Mouse (Mus musculus): ENCODE results near the gene Bcl11b.
A peak's percentile ranks its signal among the peaks of the same experiment; 100 is the strongest.

The Bcl11b gene

DNA sequence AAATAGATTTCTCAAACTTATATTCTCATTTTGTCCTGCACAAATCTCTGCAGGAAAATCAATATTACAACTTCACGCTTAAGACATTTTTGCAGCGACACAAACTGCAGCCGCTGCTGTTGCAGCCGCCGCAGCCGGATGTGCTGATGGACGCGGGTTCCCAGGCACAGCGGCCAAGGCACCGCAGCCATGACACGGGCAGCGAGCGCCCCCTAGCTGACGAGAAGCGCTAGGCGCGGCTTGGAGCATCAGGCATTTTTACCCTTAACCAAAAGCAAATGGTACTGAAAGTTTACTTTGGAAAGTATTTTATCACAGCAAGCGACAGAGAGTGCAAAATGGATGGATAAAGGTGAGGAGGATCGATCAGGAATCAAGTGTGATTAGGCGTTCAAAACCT lies 4.7 kb downstream of the Bcl11b start:
- peak; percentile 27 for DNase-seq (ENCODE audit: low read depth, low spot score)

- DNase-seq (ENCODE audit: low read depth, low spot score), result no peak
Measured at GRCm38 (mm10) chr12:107997901-107998300, 5.5 kb downstream of the Bcl11b start.

DNA sequence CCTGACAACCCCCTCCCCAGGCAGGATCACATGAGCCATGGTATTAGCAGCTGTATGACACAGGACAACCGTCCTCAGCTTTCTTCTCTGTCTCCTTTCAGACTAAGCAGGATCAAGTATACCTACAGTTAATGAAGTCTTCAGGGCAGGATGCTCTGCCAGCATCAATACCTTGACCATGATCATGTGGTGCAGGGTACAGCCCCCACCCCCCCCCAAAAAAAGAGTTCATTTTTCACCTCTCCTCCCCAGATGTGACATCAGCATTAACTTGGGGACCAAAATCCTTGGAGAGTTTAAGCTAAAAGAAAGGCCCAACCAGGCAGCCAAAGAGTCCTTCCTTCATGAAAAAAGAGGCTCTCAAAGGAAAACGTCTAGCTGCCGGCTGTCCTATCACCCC lies 6.2 kb downstream of the Bcl11b start:
- no peak for DNase-seq (ENCODE audit: low read depth, low spot score)

DNA sequence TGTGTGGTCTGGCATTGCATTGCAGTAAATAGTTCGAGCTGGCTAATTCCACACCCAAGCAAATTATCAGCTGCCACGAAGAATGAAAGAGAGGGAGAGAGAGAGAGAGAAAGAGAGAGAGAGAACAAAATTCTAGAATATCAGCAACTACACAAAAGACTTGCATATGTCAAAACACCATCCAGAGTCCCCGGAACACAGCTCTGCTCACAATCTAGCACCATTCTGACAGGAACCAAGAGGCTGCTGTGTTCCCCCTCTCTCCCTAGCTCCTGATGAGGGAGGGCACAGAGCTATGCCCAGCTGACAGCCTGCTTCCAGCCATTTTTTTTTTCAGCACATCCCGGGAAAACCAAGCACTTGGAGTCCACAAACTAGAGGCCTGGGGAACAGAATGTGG lies 6.6 kb downstream of the Bcl11b start:
- DNase-seq (ENCODE audit: low read depth, low spot score), result no peak

GRCm38 (mm10) chr12:107996216-107996615 lies 7.2 kb downstream of the Bcl11b start:
- no peak for DNase-seq (ENCODE audit: low read depth, low spot score)

DNA sequence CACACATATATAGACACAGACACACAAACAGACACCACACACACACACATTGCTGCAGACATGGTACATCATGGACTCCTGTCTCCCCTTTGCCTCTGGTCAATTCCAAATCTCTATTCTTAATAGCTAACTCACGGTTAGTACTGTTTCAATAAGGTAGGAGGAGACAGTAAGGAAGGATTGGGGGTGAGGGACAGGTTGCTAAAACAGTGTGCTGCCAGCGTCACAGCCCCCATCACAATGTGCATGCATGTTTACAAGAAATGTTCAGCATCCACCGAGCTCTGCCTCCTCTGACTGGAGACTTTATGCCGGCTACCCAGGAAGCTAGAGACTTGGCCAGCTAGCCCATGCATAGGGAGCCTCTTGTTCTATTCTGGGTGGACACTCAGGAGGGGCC lies 9.0 kb downstream of the Bcl11b start:
- no peak for DNase-seq (ENCODE audit: low read depth, low spot score)

DNA sequence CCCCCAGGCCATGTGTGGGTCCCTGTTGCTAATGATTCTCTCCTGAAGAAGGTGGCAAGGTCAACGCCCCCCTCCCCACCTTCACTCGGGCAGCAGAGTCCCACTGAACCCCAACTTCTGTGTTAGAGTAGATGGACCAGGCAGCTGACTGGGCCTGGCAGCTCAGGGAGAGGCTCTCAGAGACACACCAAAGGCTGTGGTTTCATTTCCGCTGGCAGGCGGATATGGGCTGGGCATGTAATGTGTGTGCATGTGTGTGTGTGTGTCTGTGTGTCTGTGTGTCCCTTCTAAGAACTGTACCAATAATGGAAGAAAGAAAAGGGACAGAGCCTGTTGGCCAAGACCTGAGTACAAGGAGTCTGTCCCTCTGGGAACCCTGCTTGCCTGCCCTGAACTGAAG lies 10.4 kb downstream of the Bcl11b start:
- DNase-seq (ENCODE audit: low read depth, low spot score), result no peak

GRCm38 (mm10) chr12:107991191-107991590 lies 12.2 kb downstream of the Bcl11b start:
- DNase-seq (ENCODE audit: low read depth, low spot score), result no peak

- no peak for DNase-seq (ENCODE audit: low read depth, low spot score)
Measured at GRCm38 (mm10) chr12:107983211-107983610, 20.2 kb downstream of the Bcl11b start.

DNA sequence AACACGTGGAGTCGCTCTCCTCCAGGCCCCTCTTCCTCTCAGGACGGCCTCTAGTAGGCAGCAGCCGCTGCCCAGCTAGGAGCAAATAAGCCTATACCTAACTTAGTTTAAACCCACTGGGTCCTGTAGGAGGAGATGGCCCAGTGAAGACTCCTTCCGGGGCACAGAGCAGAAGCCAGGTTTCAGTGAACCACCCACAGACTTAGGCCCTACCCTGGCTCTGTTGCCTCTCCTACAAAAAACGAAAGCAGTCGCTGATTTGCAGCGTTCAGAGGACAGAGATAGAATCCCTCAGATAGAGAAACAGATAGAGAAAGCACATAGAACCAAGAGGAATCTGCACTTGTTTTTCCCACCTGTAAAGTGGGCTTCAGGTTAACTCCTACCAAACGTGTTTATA lies 21.1 kb downstream of the Bcl11b start:
- no peak for DNase-seq (ENCODE audit: low read depth, low spot score)

DNA sequence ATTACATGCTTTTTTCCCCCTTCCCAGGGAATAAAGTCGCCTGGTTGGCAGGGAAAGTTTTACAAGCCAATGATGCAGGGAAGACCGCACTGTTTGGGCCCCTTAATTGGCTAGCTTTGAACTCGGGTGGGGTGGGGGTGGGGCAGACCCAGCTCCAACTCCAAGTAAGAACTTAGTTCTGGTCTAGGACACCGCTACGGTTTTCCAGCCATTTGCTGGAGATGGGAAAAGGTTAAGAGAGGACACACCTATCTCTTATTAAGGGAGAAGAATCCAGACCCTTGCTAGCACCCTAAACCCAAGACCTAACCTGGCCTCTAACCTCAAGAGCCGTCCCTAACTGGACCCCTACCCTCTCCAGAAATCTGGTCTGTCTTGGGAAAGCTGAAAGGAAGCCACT lies 22.2 kb downstream of the Bcl11b start:
- no peak for DNase-seq (ENCODE audit: low read depth, low spot score)

GRCm38 (mm10) chr12:107980261-107980961 lies 23.0 kb downstream of the Bcl11b start:
- DNase-seq (ENCODE audit: low read depth, low spot score), result no peak

GRCm38 (mm10) chr12:107979710-107980260 lies 23.6 kb downstream of the Bcl11b start:
- DNase-seq (ENCODE audit: low read depth, low spot score), result no peak

DNA sequence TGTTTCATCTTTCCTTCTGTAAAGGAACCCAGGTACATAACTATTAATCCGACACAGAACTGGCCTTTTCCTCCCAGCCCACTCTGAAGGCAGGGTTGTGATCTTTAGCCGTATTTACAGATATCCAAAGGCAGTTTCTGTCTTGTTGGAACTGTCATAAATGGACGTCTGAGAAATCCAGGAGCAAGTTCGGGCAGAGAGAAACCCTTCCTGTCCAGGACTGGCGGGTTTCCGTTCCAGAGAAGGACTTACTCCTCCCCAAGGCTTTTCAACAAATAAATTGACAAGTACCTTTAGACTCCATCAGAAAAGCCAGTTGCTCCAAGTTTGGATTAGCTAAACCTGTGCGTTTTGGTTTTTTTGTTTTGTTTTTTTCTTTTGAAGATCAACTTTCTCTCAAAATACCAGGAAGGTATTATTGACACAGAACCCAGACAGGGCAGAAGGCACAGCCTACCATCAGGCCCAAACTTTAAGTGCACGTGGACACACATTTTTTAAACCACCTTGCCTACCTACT lies 24.6 kb downstream of the Bcl11b start:
- no peak for DNase-seq (ENCODE audit: low read depth, low spot score)

- DNase-seq (ENCODE audit: low read depth, low spot score), result no peak
Measured at GRCm38 (mm10) chr12:107978063-107978462, 25.3 kb downstream of the Bcl11b start.

GRCm38 (mm10) chr12:107977534-107977933 lies 25.9 kb downstream of the Bcl11b start:
- DNase-seq (ENCODE audit: low read depth, low spot score), result no peak

- DNase-seq (ENCODE audit: low read depth, low spot score), result no peak
Measured at GRCm38 (mm10) chr12:107977086-107977485, 26.3 kb downstream of the Bcl11b start.

GRCm38 (mm10) chr12:107976571-107977001 lies 26.8 kb downstream of the Bcl11b start:
- no peak for DNase-seq (ENCODE audit: low read depth, low spot score)

DNA sequence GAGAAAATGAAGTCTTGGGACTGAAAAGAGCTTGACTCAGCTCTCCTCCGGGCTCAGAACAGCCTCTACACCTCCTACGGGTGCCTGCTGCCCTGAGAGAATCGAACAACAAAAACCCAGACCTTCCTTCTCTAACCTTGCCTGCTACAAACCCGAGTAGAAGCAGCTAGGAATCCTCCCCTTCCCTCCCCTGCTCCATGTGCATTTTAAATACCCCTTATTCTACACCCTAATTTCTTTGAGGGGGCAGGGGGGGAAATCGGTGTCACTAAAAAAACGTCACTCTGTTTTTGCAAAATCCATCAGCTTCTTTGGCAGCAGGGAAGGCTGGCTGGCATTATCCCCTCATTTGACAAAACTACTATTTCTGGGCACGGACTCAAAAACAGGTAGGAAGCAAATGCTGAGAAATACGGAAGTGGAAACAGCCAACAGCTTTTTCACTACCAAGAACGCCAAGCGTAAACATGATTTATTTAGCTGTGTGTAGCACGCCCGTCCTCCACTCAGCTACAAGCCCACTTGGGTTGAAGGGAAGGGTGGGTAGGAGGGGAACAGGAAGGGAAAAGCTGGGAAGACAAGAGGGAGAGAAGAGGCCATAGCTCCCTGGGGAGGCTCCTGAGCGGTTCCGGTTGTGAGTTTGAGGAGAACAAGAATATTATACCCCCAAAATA lies 27.4 kb downstream of the Bcl11b start:
- no peak for DNase-seq (ENCODE audit: low read depth, low spot score)

DNA sequence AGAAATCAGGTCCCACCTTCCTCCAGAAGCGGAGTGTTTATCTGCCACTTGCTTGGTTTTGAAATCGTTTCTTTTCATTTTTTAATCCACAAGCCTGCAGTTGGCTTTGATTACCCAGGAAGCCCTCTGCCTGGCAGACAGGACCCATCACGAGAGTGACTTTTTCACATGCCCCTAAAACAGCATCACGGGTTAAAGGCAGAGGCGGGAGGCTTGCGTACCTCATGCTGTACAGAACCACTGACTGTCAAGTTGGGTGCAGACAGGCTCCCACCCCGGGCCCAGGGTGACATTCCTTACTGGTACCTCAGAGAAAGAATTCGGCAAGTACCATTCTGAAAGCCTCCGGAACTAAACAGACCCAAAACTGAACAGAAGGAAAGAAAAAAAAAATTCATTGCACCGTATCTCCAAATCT lies 27.9 kb downstream of the Bcl11b start:
- DNase-seq (ENCODE audit: low read depth, low spot score), result no peak

DNA sequence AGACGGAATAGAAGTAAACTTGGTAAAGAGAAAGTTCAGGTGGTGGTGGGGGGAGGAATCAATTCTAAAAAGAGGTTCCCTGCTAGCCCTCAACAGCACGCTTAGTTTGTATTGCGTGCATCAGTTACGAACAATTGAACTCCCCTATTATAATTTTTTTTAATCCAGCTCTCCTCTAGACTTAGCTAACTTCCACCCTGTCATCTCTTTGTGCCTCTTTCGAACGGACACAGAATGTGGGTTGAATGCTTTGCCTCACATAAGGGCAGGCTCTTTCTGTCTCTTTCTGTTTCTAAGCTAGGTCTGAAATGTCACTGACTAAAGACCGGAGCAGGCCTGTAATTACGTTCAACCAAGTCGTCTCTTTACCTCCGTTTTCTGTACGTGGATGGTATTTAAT lies 28.9 kb downstream of the Bcl11b start:
- DNase-seq (ENCODE audit: low read depth, low spot score), result no peak

DNA sequence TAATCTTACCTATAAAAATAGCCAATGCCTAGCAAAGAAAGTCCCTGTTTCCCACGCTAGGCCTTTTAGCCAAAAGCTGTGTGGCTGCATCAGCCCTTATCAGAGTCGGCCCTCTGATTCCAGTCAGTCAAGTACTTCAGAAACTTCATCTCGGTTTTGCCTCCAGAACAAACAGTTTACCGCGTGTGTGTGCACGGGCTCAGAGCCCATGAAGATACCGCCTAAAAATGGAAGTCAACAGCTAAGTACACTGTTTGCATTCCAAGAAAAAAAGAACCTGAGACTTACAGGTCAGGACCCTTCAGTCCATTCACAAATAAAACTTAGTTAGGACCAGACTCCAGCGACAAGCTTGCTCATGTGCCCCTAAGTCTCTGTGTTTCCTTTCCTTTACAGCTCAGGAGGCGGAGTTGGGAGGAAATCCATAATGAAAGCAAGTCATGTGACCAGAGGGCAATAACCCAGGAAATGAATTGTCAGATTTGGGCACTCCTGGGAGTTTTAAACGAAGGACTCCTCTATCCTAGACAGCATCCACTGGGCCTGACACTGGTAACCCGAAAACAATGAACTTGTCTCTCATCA lies 29.8 kb downstream of the Bcl11b start:
- no peak for DNase-seq (ENCODE audit: low read depth, low spot score)

Data from skeletal muscle tissue, adult 2 months (tissue).